Mouse (Mus musculus) neural tube, embryonic 13.5 days (tissue): Measurements from ENCODE around the gene 1700080E11Rik. TPM values are rescaled to one million over a fixed set of nuclear protein-coding genes. Genes with fewer than 3 reads are reported as not detected.
A peak's percentile ranks its signal among the peaks of the same experiment; 100 is the strongest.
"Not testable (repeated sequence)": the region's sequence is repeated elsewhere in the genome, so short reads cannot be mapped to it uniquely, and the experiment has no call there.

Experiments used
- ATAC-seq: fragments of 200-750 bp; cut with Nextera tagmentation; 2 replicates; pipeline ENCODE4 v1.8.0; 2017; ENCODE audit warnings: low read depth, mild to moderate bottlenecking, moderate TSS enrichment, moderate library complexity
- H3K27ac ChIP-seq: fragments of 300-500 bp; sonication (generic); replicated peaks from 2 replicates; pipeline ENCODE4 v1.5.1; 2015; ENCODE audit warnings: moderate library complexity, mild to moderate bottlenecking, inconsistent platforms
- H3K27me3 ChIP-seq: fragments of 300-500 bp; sonication (generic); 2 replicates; pipeline ENCODE4 v1.6.1; 2015; ENCODE audit warnings: mild to moderate bottlenecking, inconsistent platforms
- H3K36me3 ChIP-seq: fragments of 300-500 bp; sonication (generic); 2 replicates; pipeline ENCODE4 v1.6.1; 2015; ENCODE audit warnings: mild to moderate bottlenecking, inconsistent platforms
- H3K4me1 ChIP-seq: fragments of 300-500 bp; sonication (generic); replicated peaks from 2 replicates; pipeline ENCODE4 v1.6.1; 2015; ENCODE audit warnings: inconsistent platforms
- H3K4me2 ChIP-seq: fragments of 300-500 bp; sonication (generic); 2 replicates; pipeline ENCODE4 v1.6.1; 2015; ENCODE audit warnings: inconsistent platforms, mild to moderate bottlenecking, moderate library complexity
- H3K4me3 ChIP-seq: fragments of 300-500 bp; sonication (generic); 2 replicates; pipeline ENCODE4 v1.5.1; 2015; ENCODE audit warnings: mild to moderate bottlenecking, inconsistent platforms
- H3K9ac ChIP-seq: fragments of 300-500 bp; sonication (generic); 2 replicates; pipeline ENCODE4 v1.6.1; 2015; ENCODE audit warnings: moderate library complexity, mild to moderate bottlenecking, inconsistent platforms
- H3K9me3 ChIP-seq: fragments of 300-500 bp; sonication (generic); 2 replicates; pipeline ENCODE4 v1.6.1; 2016; ENCODE audit warnings: inconsistent platforms
- WGBS: fragments of 180-500 bp; shearing (Covaris S2); methylation state at CpG from one replicate; pipeline ENCODE4 v1.1.7; 2015; 5-methylcytosine and 5-hydroxymethylcytosine counted together
- polyA plus RNA-seq: library from polyadenylated mRNA; unstranded; fragments of >200 nt; fragmentation: Nextera tagmentation; extraction: Ambion mirVana; gene quantifications from 2 replicates; pipeline ENCODE4 v1.2.1, GENCODE M21; 2015

The 1700080E11Rik gene
- polyA plus RNA-seq, result not detected in 2 replicates

- H3K4me2 ChIP-seq, result no peak within 1 kb of the TSS
- no peak within 1 kb of the TSS for H3K9ac ChIP-seq
- no peak for ATAC-seq
- WGBS, result 84% methylated on average over 6 of the region's 6 CpGs
- H3K27ac ChIP-seq, result no peak within 1 kb of the TSS
- H3K9me3 ChIP-seq, result no peaks in the 10 kb centered on the region
- H3K4me1 ChIP-seq, result no peaks in the 10 kb centered on the region
- H3K36me3 ChIP-seq, result no peaks in the 10 kb centered on the region
- no peaks in the 10 kb centered on the region for H3K27me3 ChIP-seq
- no peak within 1 kb of the TSS for H3K4me3 ChIP-seq
Observed at GRCm38 (mm10) chr9:105144992-105145391, at the start of gene 1700080E11Rik. Gene 1700080E11Rik (minus strand): TSS chr9:105145092.

GRCm38 (mm10) chr9:105186725-105187124 is 41.8 kb upstream of the 1700080E11Rik start:
- Histone ChIP-seq H3K9ac (no peak overlapping the region), H3K4me1 (no peaks in the 10 kb centered on the region), H3K27ac (no peak overlapping the region), H3K9me3 (no peaks in the 10 kb centered on the region), H3K4me2 (no peak overlapping the region), H3K4me3 (no peak overlapping the region), H3K27me3 (no peaks in the 10 kb centered on the region), H3K36me3 (no peaks in the 10 kb centered on the region)
- no peak for ATAC-seq
- 80% methylated on average over 3 of the region's 3 CpGs for WGBS

- 91% methylated on average over 3 of the region's 3 CpGs for WGBS
- Histone ChIP-seq H3K4me1 (no peaks in the 10 kb centered on the region), H3K9ac (no peak overlapping the region), H3K36me3 (no peaks in the 10 kb centered on the region), H3K4me3 (no peak overlapping the region), H3K27ac (no peak overlapping the region), H3K27me3 (no peaks in the 10 kb centered on the region), H3K4me2 (no peak overlapping the region), H3K9me3 (no peaks in the 10 kb centered on the region; the same call in 1 of the 2 replicates)
- no peak for ATAC-seq
Observed at GRCm38 (mm10) chr9:105182392-105182791, 37.5 kb upstream of the 1700080E11Rik start.

GRCm38 (mm10) chr9:105139204-105139603 is 5.7 kb downstream of the 1700080E11Rik start:
- H3K27me3 ChIP-seq, result no peaks in the 10 kb centered on the region; the same call in 1 of the 2 replicates
- H3K27ac ChIP-seq, result no peak overlapping the region
- no peaks in the 10 kb centered on the region for H3K4me1 ChIP-seq
- no peak overlapping the region for H3K4me2 ChIP-seq
- 85% methylated on average over 6 of the region's 6 CpGs for WGBS
- H3K9me3 ChIP-seq, result no peaks in the 10 kb centered on the region
- H3K4me3 ChIP-seq, result no peak overlapping the region
- no peak overlapping the region for H3K9ac ChIP-seq
- H3K36me3 ChIP-seq, result no peaks in the 10 kb centered on the region
- ATAC-seq, result no peak

- Histone ChIP-seq H3K27me3 (peaks cover 4% of the 10 kb centered on the region; the same call in 1 of the 2 replicates), H3K27ac (no peak overlapping the region), H3K36me3 (no peaks in the 10 kb centered on the region), H3K4me2 (no peak overlapping the region), H3K9ac (no peak overlapping the region), H3K4me3 (no peak overlapping the region), H3K9me3 (no peaks in the 10 kb centered on the region), H3K4me1 (peaks cover 5% of the 10 kb centered on the region)
- no peak for ATAC-seq
- WGBS, result 41% methylated on average over 1 of the region's 1 CpGs
Observed at GRCm38 (mm10) chr9:105136404-105136803, 8.5 kb downstream of the 1700080E11Rik start.

- H3K4me2 ChIP-seq, result no peak overlapping the region
- H3K4me1 ChIP-seq, result peaks cover 22% of the 10 kb centered on the region
- H3K36me3 ChIP-seq, result no peaks in the 10 kb centered on the region
- peaks cover 4% of the 10 kb centered on the region; the same call in 1 of the 2 replicates for H3K27me3 ChIP-seq
- no peak overlapping the region for H3K4me3 ChIP-seq
- H3K9ac ChIP-seq, result no peak overlapping the region
- no peak overlapping the region for H3K27ac ChIP-seq
- no peak for ATAC-seq
- H3K9me3 ChIP-seq, result no peaks in the 10 kb centered on the region
- WGBS, result 86% methylated on average over 5 of the region's 5 CpGs
Observed at GRCm38 (mm10) chr9:105134536-105134935, 10.4 kb downstream of the 1700080E11Rik start.

- peak overlapping the region; percentile 95 for H3K27ac ChIP-seq
Observed at GRCm38 (mm10) chr9:105132002-105132367, 12.9 kb downstream of the 1700080E11Rik start.

GRCm38 (mm10) chr9:105131253-105132001 is 13.5 kb downstream of the 1700080E11Rik start, which contains the start of gene Nudt16:
Gene Nudt16 (minus strand): TSS chr9:105131824.
- H3K36me3 ChIP-seq, result peaks cover 3% of the 10 kb centered on the region; the same call in 1 of the 2 replicates
- ATAC-seq, result peak; percentile 99
- peaks cover 4% of the 10 kb centered on the region; the same call in 1 of the 2 replicates for H3K27me3 ChIP-seq
- peaks cover 27% of the 10 kb centered on the region for H3K4me1 ChIP-seq
- H3K27ac ChIP-seq, result peak within 1 kb of the TSS; percentile 95
- peak within 1 kb of the TSS; percentile 86 for H3K9ac ChIP-seq
- no peaks in the 10 kb centered on the region for H3K9me3 ChIP-seq
- H3K4me2 ChIP-seq, result peak within 1 kb of the TSS; percentile 86
- WGBS, result under 1% methylated on average over 60 of the region's 60 CpGs
- H3K4me3 ChIP-seq, result peak within 1 kb of the TSS; percentile 76

More at GRCm38 (mm10) chr9:105132002-105132367, 12.9 kb downstream of the 1700080E11Rik start:
- H3K4me2 ChIP-seq, result peak overlapping the region; percentile 86
- 25% methylated on average over 5 of the region's 5 CpGs for WGBS
- ATAC-seq, result peak; percentile 57
- H3K27me3 ChIP-seq, result peaks cover 4% of the 10 kb centered on the region; the same call in 1 of the 2 replicates
- H3K9me3 ChIP-seq, result no peaks in the 10 kb centered on the region
- H3K9ac ChIP-seq, result 0 out of 2 replicates have a peak overlapping the region, but pooled peaks have one; percentile 86
- H3K4me3 ChIP-seq, result peak overlapping the region; percentile 76
- peaks cover 27% of the 10 kb centered on the region for H3K4me1 ChIP-seq
- no peaks in the 10 kb centered on the region for H3K36me3 ChIP-seq

- 92% methylated on average over 8 of the region's 8 CpGs for WGBS
- no peak for ATAC-seq
- H3K27me3 ChIP-seq, result peaks cover 4% of the 10 kb centered on the region; the same call in 1 of the 2 replicates
- H3K9me3 ChIP-seq, result no peaks in the 10 kb centered on the region
- no peak overlapping the region for H3K27ac ChIP-seq
- H3K36me3 ChIP-seq, result peaks cover 5% of the 10 kb centered on the region; the same call in 1 of the 2 replicates
- peak overlapping the region; percentile 86 for H3K4me2 ChIP-seq
- H3K4me3 ChIP-seq, result peak overlapping the region; percentile 76
- H3K4me1 ChIP-seq, result peaks cover 27% of the 10 kb centered on the region
- peak overlapping the region; percentile 86; the same call in 1 of the 2 replicates for H3K9ac ChIP-seq
Observed at GRCm38 (mm10) chr9:105130331-105130730, 14.6 kb downstream of the 1700080E11Rik start.

GRCm38 (mm10) chr9:105125206-105125605 is 19.7 kb downstream of the 1700080E11Rik start:
- H3K9ac ChIP-seq, H3K27me3 ChIP-seq, H3K4me2 ChIP-seq, ATAC-seq, H3K27ac ChIP-seq, H3K36me3 ChIP-seq, H3K9me3 ChIP-seq, H3K4me3 ChIP-seq: not testable (repeated sequence)
- WGBS, result 100% methylated on average over 3 of the region's 3 CpGs
- peaks cover 13% of the 10 kb centered on the region for H3K4me1 ChIP-seq

GRCm38 (mm10) chr9:105103893-105104292 is 41.0 kb downstream of the 1700080E11Rik start:
- H3K27me3 ChIP-seq, result no peaks in the 10 kb centered on the region
- 85% methylated on average over 5 of the region's 5 CpGs for WGBS
- H3K4me2 ChIP-seq, result no peak overlapping the region
- H3K9ac ChIP-seq, result no peak overlapping the region
- H3K9me3 ChIP-seq, result 0 out of 2 replicates have a peak, but pooled peaks cover 2% of the 10 kb centered on the region
- ATAC-seq, result no peak
- H3K27ac ChIP-seq, result no peak overlapping the region
- H3K36me3 ChIP-seq, result no peaks in the 10 kb centered on the region
- H3K4me3 ChIP-seq, result no peak overlapping the region
- H3K4me1 ChIP-seq, result no peaks in the 10 kb centered on the region

- Histone ChIP-seq H3K27me3 (no peaks in the 10 kb centered on the region), H3K4me3 (no peak overlapping the region), H3K4me1 (peaks cover 5% of the 10 kb centered on the region; the same call in 1 of the 2 replicates), H3K4me2 (no peak overlapping the region), H3K27ac (no peak overlapping the region), H3K9ac (no peak overlapping the region), H3K9me3 (0 out of 2 replicates have a peak, but pooled peaks cover 2% of the 10 kb centered on the region), H3K36me3 (no peaks in the 10 kb centered on the region)
- 53% methylated on average over 1 of the region's 1 CpGs for WGBS
- no peak for ATAC-seq
Observed at GRCm38 (mm10) chr9:105101911-105102310, 43.0 kb downstream of the 1700080E11Rik start.
